Mouse (Mus musculus) regulatory T cell (primary cell): ENCODE measurements around the gene 1700037H04Rik.

Experiments used
- in situ Hi-C: fragments of 300-600 bp; cut with MboI, MseI; formaldehyde crosslinking; loops from one replicate; pipeline ENCODE4 v1.15.1; 2025; ENCODE audit warnings: high pct_unique_total_duplicates

Gene 1700037H04Rik

GRCm38 (mm10) chr2:131159938-131160581 lies at the start of gene 1700037H04Rik:
Gene 1700037H04Rik, minus strand, starts transcription at chr2:131160081.
- in situ Hi-C loops, result no loop called here

GRCm38 (mm10) chr2:131209125-131209795 lies 49.4 kb upstream of the 1700037H04Rik start:
- in situ Hi-C loops, result no loop called here

GRCm38 (mm10) chr2:131208356-131208755 lies 48.5 kb upstream of the 1700037H04Rik start:
- in situ Hi-C loops, result no loop called here

GRCm38 (mm10) chr2:131206778-131207177 lies 46.9 kb upstream of the 1700037H04Rik start, which contains the start of gene Ap5s1:
Gene Ap5s1, plus strand, starts transcription at chr2:131207078.
- in situ Hi-C loops, result no loop called here

- in situ Hi-C loops, result no loop called here
Observed at GRCm38 (mm10) chr2:131205521-131206182, 45.8 kb upstream of the 1700037H04Rik start.

- in situ Hi-C loops, result no loop called here
Observed at GRCm38 (mm10) chr2:131204410-131204981, 44.6 kb upstream of the 1700037H04Rik start.

- in situ Hi-C loops, result no loop called here
Observed at GRCm38 (mm10) chr2:131203816-131204409, 44.0 kb upstream of the 1700037H04Rik start.

GRCm38 (mm10) chr2:131201262-131201661 lies 41.4 kb upstream of the 1700037H04Rik start:
- in situ Hi-C loops, result no loop called here

GRCm38 (mm10) chr2:131200710-131201109 lies 40.8 kb upstream of the 1700037H04Rik start:
- in situ Hi-C loops, result no loop called here

- in situ Hi-C loops, result loop anchor here (25.0 kb wide), 1 partner anchor 2009 kb away; the partner anchor contains the start of gene Slc20a1
Observed at GRCm38 (mm10) chr2:131196606-131197316, 36.9 kb upstream of the 1700037H04Rik start.

- in situ Hi-C loops, result loop anchor here (25.0 kb wide), 1 partner anchor 2004 kb away; the partner anchor contains the start of gene Slc20a1
Observed at GRCm38 (mm10) chr2:131191005-131191390, 31.1 kb upstream of the 1700037H04Rik start.

GRCm38 (mm10) chr2:131190344-131191004 lies 30.6 kb upstream of the 1700037H04Rik start:
- in situ Hi-C loops, result loop anchor here (25.0 kb wide), 1 partner anchor 2003 kb away; the partner anchor contains the start of gene Slc20a1

GRCm38 (mm10) chr2:131189521-131190309 lies 29.8 kb upstream of the 1700037H04Rik start:
- in situ Hi-C loops, result loop anchor here (10.0 to 25.0 kb wide), 2 partner anchors 335 to 2002 kb away; partner anchors contain the start of gene Slc20a1

- in situ Hi-C loops, result loop anchor here (10.0 to 25.0 kb wide), 2 partner anchors 336 to 2001 kb away; partner anchors contain the start of gene Slc20a1
Observed at GRCm38 (mm10) chr2:131188311-131188710, 28.4 kb upstream of the 1700037H04Rik start.

GRCm38 (mm10) chr2:131187602-131187922 lies 27.7 kb upstream of the 1700037H04Rik start:
- in situ Hi-C loops, result loop anchor here (10.0 to 25.0 kb wide), 2 partner anchors 337 to 2000 kb away; partner anchors contain the start of gene Slc20a1

GRCm38 (mm10) chr2:131186771-131187601 lies 27.1 kb upstream of the 1700037H04Rik start, which contains the start of the genes Cdc25b and Spef1:
Gene Cdc25b, plus strand, starts transcription at chr2:131186949.
Gene Spef1, minus strand, starts transcription at chr2:131187282.
- in situ Hi-C loops, result loop anchor here (10.0 to 25.0 kb wide), 2 partner anchors 338 to 2000 kb away; partner anchors contain the start of gene Slc20a1

GRCm38 (mm10) chr2:131186343-131186742 lies 26.5 kb upstream of the 1700037H04Rik start:
- in situ Hi-C loops, result loop anchor here (10.0 to 25.0 kb wide), 2 partner anchors 338 to 1999 kb away; partner anchors contain the start of gene Slc20a1
